Mouse (Mus musculus): ENCODE results near the gene Wfdc1. TPM values are rescaled to one million over a fixed set of nuclear protein-coding genes. Genes with fewer than 3 reads are reported as not detected.

Wfdc1 gene
- total RNA-seq, 1 experiment from 2014 or later, result not detected

GRCm38 (mm10) chr8:119676389-119676788 is 10.2 kb downstream of the Wfdc1 start:
- ATAC-seq (replicated peaks; ENCODE audit: low read depth, poor library complexity, severe bottlenecking), result peak; percentile 88

- peak; percentile 40 for ATAC-seq (replicated peaks; ENCODE audit: low read depth, poor library complexity, severe bottlenecking)
Observed at GRCm38 (mm10) chr8:119678138-119678843, 12.1 kb downstream of the Wfdc1 start.

- ATAC-seq (replicated peaks; ENCODE audit: low read depth, poor library complexity, severe bottlenecking), result no peak
Observed at GRCm38 (mm10) chr8:119679184-119679583, 13.0 kb downstream of the Wfdc1 start.

GRCm38 (mm10) chr8:119690602-119691001 is 24.4 kb downstream of the Wfdc1 start:
- no peak for ATAC-seq (replicated peaks; ENCODE audit: low read depth, poor library complexity, severe bottlenecking)

- ATAC-seq (replicated peaks; ENCODE audit: low read depth, poor library complexity, severe bottlenecking), result no peak
Observed at GRCm38 (mm10) chr8:119691989-119692388, 25.8 kb downstream of the Wfdc1 start.

GRCm38 (mm10) chr8:119694696-119695095 is 28.5 kb downstream of the Wfdc1 start:
- ATAC-seq (replicated peaks; ENCODE audit: low read depth, poor library complexity, severe bottlenecking), result no peak

- no peak for ATAC-seq (replicated peaks; ENCODE audit: low read depth, poor library complexity, severe bottlenecking)
Observed at GRCm38 (mm10) chr8:119697163-119697562, 31.0 kb downstream of the Wfdc1 start.

GRCm38 (mm10) chr8:119698960-119699359 is 32.8 kb downstream of the Wfdc1 start:
- ATAC-seq (replicated peaks; ENCODE audit: low read depth, poor library complexity, severe bottlenecking), result peak; percentile 66

GRCm38 (mm10) chr8:119699549-119700134 is 33.5 kb downstream of the Wfdc1 start, which contains the start of gene Atp2c2:
TSS of gene Atp2c2 (plus strand) at chr8:119700009.
- ATAC-seq (replicated peaks; ENCODE audit: low read depth, poor library complexity, severe bottlenecking), result no peak

- no peak for ATAC-seq (replicated peaks; ENCODE audit: low read depth, poor library complexity, severe bottlenecking)
Observed at GRCm38 (mm10) chr8:119702965-119703364, 36.8 kb downstream of the Wfdc1 start.

GRCm38 (mm10) chr8:119707146-119707545 is 41.0 kb downstream of the Wfdc1 start:
- ATAC-seq (replicated peaks; ENCODE audit: low read depth, poor library complexity, severe bottlenecking), result no peak

GRCm38 (mm10) chr8:119708471-119708870 is 42.3 kb downstream of the Wfdc1 start:
- no peak for ATAC-seq (replicated peaks; ENCODE audit: low read depth, poor library complexity, severe bottlenecking)

- no peak for ATAC-seq (replicated peaks; ENCODE audit: low read depth, poor library complexity, severe bottlenecking)
Observed at GRCm38 (mm10) chr8:119708878-119709702, 42.9 kb downstream of the Wfdc1 start.

- ATAC-seq (replicated peaks; ENCODE audit: low read depth, poor library complexity, severe bottlenecking), result peak; percentile 73
Observed at GRCm38 (mm10) chr8:119709703-119710093, 43.5 kb downstream of the Wfdc1 start.

GRCm38 (mm10) chr8:119712226-119712625 is 46.1 kb downstream of the Wfdc1 start:
- peak; percentile 54 for ATAC-seq (replicated peaks; ENCODE audit: low read depth, poor library complexity, severe bottlenecking)

GRCm38 (mm10) chr8:119713421-119713820 is 47.3 kb downstream of the Wfdc1 start:
- ATAC-seq (replicated peaks; ENCODE audit: low read depth, poor library complexity, severe bottlenecking), result no peak

- no peak for ATAC-seq (replicated peaks; ENCODE audit: low read depth, poor library complexity, severe bottlenecking)
Observed at GRCm38 (mm10) chr8:119715221-119715620, 49.1 kb downstream of the Wfdc1 start.

- no peak for ATAC-seq (replicated peaks; ENCODE audit: low read depth, poor library complexity, severe bottlenecking)
Observed at GRCm38 (mm10) chr8:119716730-119717299, 50.6 kb downstream of the Wfdc1 start.

GRCm38 (mm10) chr8:119717765-119718164 is 51.6 kb downstream of the Wfdc1 start:
- ATAC-seq (replicated peaks; ENCODE audit: low read depth, poor library complexity, severe bottlenecking), result peak; percentile 85

- no peak for ATAC-seq (replicated peaks; ENCODE audit: low read depth, poor library complexity, severe bottlenecking)
Observed at GRCm38 (mm10) chr8:119719011-119719501, 52.9 kb downstream of the Wfdc1 start.
